20 mouse cellular contexts compared by ENCODE assay signal in the genomic region with DNA sequence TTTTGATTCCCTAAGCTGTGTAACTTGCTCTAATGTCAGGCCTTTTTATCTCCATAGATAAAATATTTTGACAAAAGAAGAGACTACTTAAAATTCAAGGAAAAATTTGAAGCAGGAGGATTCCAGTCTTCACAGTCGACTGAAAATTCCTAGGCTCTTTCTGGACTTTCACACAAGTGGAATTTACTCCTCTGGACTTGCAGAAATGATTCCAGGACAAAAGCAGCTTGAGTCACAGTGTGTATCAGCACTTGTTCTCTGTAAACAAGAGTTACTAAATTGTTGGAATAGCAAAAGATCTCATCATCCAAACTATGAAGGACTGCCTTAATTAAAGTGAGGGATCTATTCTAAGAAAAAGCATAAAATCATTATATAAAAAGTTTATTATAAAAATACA. TPM values are rescaled to one million over a fixed set of nuclear protein-coding genes. Genes with fewer than 3 reads are reported as not detected.
DNase-seq lines count a peak whose midpoint lies in the region; ATAC-seq and TF ChIP-seq lines count a peak whose summit lies in the region.
"Had no signal": no experiment of that assay in that cellular context is flagged by ENCODE, and none has a peak within 500 bp of the region (broad histone marks: within the 10 kb centered on the region; RNA-seq: fewer than 3 reads in every experiment).

No protein-coding gene starts in this region.

- peak; percentile 40 for DNase-seq in kidney, adult 9 months
- DNase-seq in kidney, postnatal 4 days, result no peak
- no peak for DNase-seq in liver, postnatal 0 days
- DNase-seq in liver, embryonic 11.5 days (ENCODE audit: low spot score), result no peak
- DNase-seq: adrenal gland, adult 8-10 months; adrenal gland, postnatal 14 days; adrenal gland, postnatal 36 days; cerebellum, adult 11-12 months; cerebellum, adult 2 months; cerebellum, adult 9-10 months; cerebellum, postnatal 10 days; cerebellum, postnatal 25 days; forebrain, postnatal 0 days had no signal

- TF ChIP-seq EP300 in liver, postnatal 0 days (IDR thresholded peaks at IDR 0.05; ENCODE audit: low read depth), result no peak

- no peak overlapping the region for H3K9ac ChIP-seq in liver, postnatal 0 days (replicated peaks)
- H3K9ac ChIP-seq in liver, embryonic 11.5 days (ENCODE audit: low read depth, low read length), result no peak overlapping the region
- H3K9ac ChIP-seq: embryonic facial prominence, embryonic 12.5 days; forebrain, embryonic 13.5 days; forebrain, embryonic 15.5 days; forebrain, postnatal 0 days had no signal

- TF ChIP-seq CTCF in liver, postnatal 0 days (IDR thresholded peaks at IDR 0.05; ENCODE audit: low read depth), result no peak

- peaks cover 39% of the 10 kb centered on the region for H3K36me3 ChIP-seq in liver, postnatal 0 days (replicated peaks; ENCODE audit: insufficient read depth, low read length)
- H3K36me3 ChIP-seq in liver, embryonic 11.5 days (ENCODE audit: control insufficient read depth, insufficient read depth, low read length), result peaks cover 37% of the 10 kb centered on the region

- no peaks in the 10 kb centered on the region for H3K9me3 ChIP-seq in liver, postnatal 0 days (ENCODE audit: low read length)
- H3K9me3 ChIP-seq in liver, embryonic 11.5 days (ENCODE audit: control insufficient read depth, low read length), result no peaks in the 10 kb centered on the region
- H3K9me3 ChIP-seq: embryonic facial prominence, embryonic 10.5 days; embryonic facial prominence, embryonic 12.5 days; forebrain, embryonic 13.5 days; forebrain, embryonic 15.5 days had no signal

- no peaks in the 10 kb centered on the region for H3K27me3 ChIP-seq in liver, postnatal 0 days (ENCODE audit: insufficient read depth, low read length)
- H3K27me3 ChIP-seq in liver, embryonic 11.5 days (replicated peaks; ENCODE audit: control insufficient read depth, insufficient read depth, low read length), result no peaks in the 10 kb centered on the region
- H3K27me3 ChIP-seq: embryonic facial prominence, embryonic 12.5 days; forebrain, embryonic 13.5 days; forebrain, embryonic 15.5 days; Patski had no signal

- H3K4me2 ChIP-seq in liver, postnatal 0 days (ENCODE audit: low read depth, low read length), result peak overlapping the region; percentile 49; the same call in 1 of the 2 replicates
- H3K4me2 ChIP-seq in liver, embryonic 11.5 days, result no peak overlapping the region
- H3K4me2 ChIP-seq: embryonic facial prominence, embryonic 12.5 days; forebrain, embryonic 13.5 days; forebrain, embryonic 15.5 days had no signal

- no peak overlapping the region for H3K4me3 ChIP-seq in liver, postnatal 0 days (ENCODE audit: low read depth, low read length)
- no peak overlapping the region for H3K4me3 ChIP-seq in liver, embryonic 11.5 days (ENCODE audit: low read depth, low read length)
- H3K4me3 ChIP-seq: embryonic facial prominence, embryonic 10.5 days; embryonic facial prominence, embryonic 12.5 days; forebrain, embryonic 13.5 days; forebrain, embryonic 15.5 days had no signal

- WGBS in liver, postnatal 0 days (ENCODE audit: insufficient replicate concordance), result 57% methylated on average over 1 of the region's 1 CpGs
- 80% methylated on average over 1 of the region's 1 CpGs for WGBS in liver, embryonic 11.5 days

- peak overlapping the region; percentile 66; the same call in 1 of the 2 replicates for H3K27ac ChIP-seq in liver, postnatal 0 days (ENCODE audit: low read depth)
- H3K27ac ChIP-seq in liver, embryonic 11.5 days (ENCODE audit: low read depth, low read length), result no peak overlapping the region
- H3K27ac ChIP-seq: embryonic facial prominence, embryonic 10.5 days; embryonic facial prominence, embryonic 12.5 days; forebrain, embryonic 13.5 days; forebrain, embryonic 15.5 days had no signal

- peaks cover 16% of the 10 kb centered on the region for H3K4me1 ChIP-seq in liver, postnatal 0 days (ENCODE audit: insufficient read depth)
- peaks cover 6% of the 10 kb centered on the region for H3K4me1 ChIP-seq in liver, embryonic 11.5 days (replicated peaks; ENCODE audit: control insufficient read depth, insufficient read depth, low read length)

- ATAC-seq in liver, postnatal 0 days, result no peak
- ATAC-seq in liver, embryonic 11.5 days (replicated peaks; ENCODE audit: low FRiP score), result no peak
- ATAC-seq in granulocyte monocyte progenitor cell, adult 5-6 weeks (replicated peaks; ENCODE audit: poor library complexity, severe bottlenecking), result no peak
- ATAC-seq: activated CD4-positive, CD25-positive, alpha-beta regulatory T cell, adult 4 months; forebrain, embryonic 13.5 days; forebrain, embryonic 15.5 days; forebrain, postnatal 0 days; Patski had no signal

RNA-seq across cellular contexts. Expression of a gene that starts 2.6 kb away (rescaled TPM):
- 81.0 and 97.6 TPM in 2 replicates for polyA plus RNA-seq in liver, postnatal 0 days (2015; fragmentation: Nextera tagmentation; extraction: Ambion mirVana)
- 57.4 and 57.9 TPM in 2 replicates for polyA plus RNA-seq in liver, embryonic 11.5 days (2014; fragmentation: Nextera tagmentation; extraction: Ambion mirVana)
- total RNA-seq in granulocyte monocyte progenitor cell, adult 5-6 weeks (2014; fragmentation: Nextera tagmentation), result 11.3 and 26.6 TPM in 2 replicates
- total RNA-seq in granulocyte monocyte progenitor cell, adult 5-6 weeks (2017), result 49.5 and 52.8 TPM in 2 replicates

RNA-seq across cellular contexts. Expression of a gene that starts 49.9 kb away (rescaled TPM):
- 0.82 and 1.1 TPM in 2 replicates for polyA plus RNA-seq in liver, postnatal 0 days (2015; fragmentation: Nextera tagmentation; extraction: Ambion mirVana)
- polyA plus RNA-seq in liver, embryonic 11.5 days (2014; fragmentation: Nextera tagmentation; extraction: Ambion mirVana), result 4.7 and 4.9 TPM in 2 replicates
- 10.7 and 13.4 TPM in 2 replicates for total RNA-seq in granulocyte monocyte progenitor cell, adult 5-6 weeks (2014; fragmentation: Nextera tagmentation)
- total RNA-seq in granulocyte monocyte progenitor cell, adult 5-6 weeks (2017), result 9.3 and 10.5 TPM in 2 replicates
